Mouse (Mus musculus) ovary, adult 18-20 months (tissue): ENCODE results near the gene Jup.
A peak's percentile ranks its signal among the peaks of the same experiment; 100 is the strongest.

Experiments used
- DNase-seq: peaks from one replicate; pipeline ENCODE4 v3.0.0; 2022; ENCODE audit warnings: low spot score, mixed read lengths

Gene Jup

DNA sequence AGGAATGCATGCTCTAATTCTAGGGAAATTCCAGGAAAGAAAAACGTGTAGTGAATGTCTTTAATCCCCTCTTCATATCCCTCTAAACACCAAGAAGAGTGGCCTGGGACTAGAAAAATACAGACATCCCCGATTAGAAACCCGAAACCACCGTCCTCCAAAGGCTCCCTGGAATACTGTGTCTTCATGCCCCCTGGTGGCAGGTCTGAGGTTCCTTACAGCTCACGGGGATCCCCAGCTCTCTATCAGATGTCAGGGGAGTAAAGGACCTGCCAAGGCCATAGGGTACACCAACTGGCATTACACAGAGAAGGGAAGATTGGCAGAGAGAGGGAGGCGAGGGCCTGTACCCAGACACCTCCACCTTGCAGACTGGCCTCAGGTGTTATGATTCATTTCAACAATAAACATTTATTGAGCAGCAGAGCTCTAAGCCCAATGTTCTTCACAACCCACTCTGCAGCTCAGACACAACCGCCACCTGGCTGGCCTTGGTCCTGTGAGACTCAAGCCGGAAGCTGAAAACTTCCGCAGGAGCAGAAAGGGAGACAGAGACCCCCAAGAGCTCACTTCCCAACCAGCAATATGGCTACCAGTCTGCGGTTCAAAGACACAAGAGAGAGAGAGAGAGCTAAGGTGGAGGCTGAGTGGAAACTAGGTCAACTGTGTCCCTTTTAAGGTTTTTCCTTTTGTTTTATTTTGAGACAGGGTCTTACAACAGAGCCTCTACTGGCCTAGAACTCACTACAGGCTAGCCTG is 10.7 kb upstream of the Jup start:
- no peak for DNase-seq

DNA sequence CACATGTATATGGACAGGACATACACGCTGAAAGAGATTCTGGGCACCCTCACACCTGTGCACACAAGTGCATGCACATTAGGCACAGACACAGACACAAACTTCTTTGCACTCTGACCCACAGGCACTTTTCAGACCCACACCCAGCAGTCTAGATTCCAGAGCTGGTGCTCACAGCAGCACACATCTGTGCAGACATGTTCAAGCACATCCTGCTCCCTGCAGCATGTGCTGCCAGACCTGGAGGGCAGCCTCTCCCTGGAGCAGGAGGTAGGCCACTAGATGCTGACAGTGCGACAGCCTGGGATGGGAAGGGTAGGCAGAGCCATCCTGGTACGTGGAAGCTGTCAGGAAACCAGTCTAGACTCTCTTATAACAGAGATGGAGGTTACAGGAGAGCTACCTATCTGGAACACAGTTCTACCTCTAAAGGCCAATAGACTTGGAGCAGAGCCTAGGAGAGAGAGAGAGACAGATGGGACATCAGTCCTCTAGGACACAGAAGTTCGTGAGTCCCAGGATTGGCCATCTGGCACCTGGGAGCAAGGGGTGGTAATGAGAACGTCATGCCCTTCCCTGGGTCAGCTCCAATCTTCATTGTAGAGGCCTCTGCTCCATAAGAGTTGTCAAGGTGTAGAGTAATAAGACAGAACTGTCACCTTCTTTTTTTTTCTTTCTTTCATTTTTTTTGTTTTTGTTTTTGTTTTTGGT is 9.6 kb upstream of the Jup start:
- DNase-seq: no peak

DNA sequence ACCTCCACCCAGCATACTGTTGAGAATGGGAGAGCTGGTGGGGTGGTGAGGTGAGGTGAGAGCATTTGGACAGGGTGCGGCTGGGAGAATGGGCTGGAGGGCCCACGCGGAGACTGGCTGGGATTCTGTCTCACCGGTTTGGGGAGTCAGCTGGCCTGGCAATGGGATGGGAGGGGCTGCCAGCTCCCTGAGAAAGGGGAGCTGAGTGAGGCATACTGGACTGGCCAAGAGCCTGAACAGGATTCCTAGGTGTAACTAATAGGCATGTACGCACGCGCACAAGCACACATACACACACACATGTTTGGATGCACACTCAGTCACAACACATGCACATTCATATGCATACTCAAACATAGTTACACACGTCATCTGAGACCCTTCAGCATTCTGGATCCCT is 8.7 kb upstream of the Jup start:
- DNase-seq: no peak

DNA sequence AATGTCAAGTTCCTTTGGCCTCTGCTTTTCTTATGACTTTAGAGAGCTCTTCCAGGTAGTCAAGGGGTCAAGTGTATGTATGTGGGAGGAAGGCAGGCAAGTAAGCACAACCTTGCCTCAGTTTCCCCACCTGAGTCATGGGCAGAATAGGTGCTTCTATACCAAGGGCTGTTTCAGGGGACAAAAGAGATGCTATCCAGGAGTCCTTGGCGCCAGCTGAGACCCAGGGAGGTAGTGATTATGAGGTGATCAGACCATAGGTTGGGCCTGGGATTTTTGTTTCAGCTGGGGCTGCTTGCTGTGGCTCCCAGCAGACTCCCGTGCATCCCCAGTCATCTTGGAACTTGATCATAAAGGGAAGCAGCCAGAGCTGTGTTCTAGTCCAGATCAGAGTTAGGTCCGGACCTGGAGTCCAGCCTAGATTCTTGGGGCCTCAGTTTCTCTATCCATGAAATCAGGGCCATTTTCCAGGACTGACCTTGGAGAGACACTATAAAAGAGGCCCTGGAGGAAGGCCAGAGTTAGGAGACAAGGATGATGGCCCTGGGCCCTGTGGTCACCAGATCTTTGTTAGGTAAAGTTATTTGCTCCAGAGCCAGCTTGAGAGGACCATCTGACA is 7.0 kb upstream of the Jup start:
- no peak for DNase-seq

DNA sequence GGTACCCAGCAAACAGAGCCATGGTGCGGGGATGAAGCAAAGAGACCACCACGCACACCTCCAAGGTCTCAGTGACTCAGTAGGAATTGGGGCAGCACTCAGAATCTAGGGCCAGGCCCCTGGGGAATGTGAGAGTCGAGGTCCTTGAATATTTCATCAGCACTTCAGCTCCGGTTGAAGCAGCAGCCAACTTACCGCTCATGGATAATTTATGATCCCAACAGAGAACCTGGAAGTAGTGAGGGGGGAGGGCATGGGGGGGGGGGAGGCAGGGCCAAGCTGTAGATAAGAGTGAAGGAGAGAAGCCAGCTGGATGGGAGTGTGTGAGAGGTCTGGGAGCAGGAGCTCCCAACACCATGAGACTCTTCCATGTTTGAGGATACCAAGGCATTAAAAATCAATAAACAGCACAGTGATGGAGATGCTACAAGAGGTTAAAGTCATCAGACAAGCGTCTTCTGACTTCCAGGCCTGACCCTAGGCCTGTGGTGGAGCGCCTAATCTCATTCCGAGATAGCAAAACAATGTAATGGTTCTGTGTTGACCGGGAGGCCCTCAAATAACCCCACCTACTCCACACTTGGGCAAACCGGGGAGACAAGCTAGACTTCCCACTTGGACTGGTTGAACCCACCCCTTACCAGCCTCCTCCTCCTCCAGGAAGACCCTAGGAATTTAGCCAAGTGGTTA is 6.0 kb upstream of the Jup start:
- no peak for DNase-seq

DNA sequence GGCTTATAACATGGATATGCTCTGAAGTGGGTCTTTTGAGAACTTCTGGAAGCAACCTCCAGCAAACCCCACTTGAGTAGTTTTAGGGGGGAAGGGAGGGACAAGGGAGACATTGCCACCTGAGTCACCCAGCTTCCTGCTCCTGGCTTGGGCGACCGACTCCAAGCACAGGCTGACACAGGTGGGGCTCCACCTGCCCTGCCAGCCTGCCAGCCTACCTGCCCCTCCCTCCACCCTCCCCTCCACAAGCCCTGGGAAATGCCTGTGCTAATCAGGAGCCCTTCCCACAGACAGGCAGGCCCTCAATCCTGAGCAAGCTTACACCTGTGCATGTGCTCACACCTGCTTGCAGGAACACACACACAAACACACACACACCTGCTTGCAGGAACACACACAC is 5.1 kb upstream of the Jup start:
- DNase-seq: no peak

DNA sequence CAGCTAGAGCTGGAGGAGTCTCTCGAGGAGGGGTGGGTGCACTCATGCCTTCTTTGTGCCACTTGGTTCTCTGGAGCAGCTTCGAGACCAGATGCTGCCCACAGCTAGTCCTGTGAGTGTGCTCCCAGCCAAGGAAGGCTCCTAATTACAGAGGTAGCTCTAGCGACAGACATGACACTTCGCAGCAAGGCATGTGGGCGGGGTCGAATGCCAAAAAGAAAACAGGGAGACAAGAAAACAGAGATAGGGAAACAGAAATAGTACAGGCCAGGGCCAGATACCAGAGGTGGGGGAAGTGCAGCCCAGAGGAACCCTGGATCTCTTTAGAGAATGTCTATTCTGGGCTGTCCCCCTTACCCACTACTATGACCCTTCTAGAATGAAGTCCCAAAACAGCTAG is 4.7 kb upstream of the Jup start:
- DNase-seq: peak; percentile 54

DNA sequence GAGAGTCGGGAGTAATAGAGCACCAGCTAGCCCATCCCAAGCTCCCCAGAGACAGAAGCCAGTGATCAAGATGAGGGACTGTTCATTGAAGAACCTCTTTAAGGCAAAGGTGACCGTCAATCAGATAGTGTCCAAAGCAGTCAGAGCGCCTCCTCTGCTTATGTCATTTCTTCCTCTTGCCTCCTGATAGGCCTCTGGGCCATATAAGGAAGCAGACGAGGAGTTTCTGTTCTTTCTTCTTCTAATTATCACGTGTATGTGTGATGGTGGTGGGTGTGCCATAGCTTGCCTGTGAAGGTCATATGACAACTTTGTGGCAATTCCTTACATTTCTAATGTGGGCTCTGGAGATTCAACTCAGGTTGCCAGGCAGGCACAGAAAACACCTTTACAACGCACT is 3.3 kb upstream of the Jup start:
- no peak for DNase-seq

DNA sequence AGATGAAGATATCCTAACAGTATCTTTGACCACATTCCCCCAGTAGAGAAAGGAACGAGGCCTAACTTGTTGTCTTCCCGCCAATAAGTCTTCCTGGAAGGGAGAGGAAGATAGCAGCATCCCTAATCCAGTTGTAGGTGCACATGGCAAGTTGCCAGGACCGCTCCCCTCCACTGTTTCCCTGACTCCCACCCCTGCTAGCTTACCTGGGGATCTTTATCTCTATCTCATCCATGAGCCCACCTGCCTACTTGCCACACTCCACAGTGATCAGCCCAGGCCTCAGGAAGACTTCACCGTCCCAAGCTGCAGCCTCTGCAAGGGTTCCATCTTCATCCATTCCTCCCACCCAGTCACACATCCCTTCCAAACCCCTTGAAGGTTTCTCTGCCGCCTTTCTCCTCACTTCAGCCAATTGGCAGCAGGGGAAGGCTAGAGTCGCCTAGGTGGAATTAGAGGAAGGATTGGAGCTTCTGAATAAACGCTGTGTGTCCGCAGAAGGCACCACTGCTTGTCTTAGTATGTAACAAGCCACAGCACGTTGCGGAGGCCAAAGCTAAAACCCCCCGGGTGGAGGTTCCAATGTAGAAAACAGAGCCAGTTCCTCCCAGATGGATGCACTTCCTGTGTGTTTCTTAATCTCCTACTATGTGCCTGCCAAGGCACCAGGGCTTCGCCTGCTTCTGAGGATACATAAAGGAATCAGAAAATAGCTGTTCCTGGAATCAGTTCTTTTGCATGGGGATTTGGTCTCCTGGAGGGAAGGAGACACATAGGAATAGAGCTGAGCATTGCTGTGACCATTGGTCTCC is 2.4 kb upstream of the Jup start:
- DNase-seq: no peak

DNA sequence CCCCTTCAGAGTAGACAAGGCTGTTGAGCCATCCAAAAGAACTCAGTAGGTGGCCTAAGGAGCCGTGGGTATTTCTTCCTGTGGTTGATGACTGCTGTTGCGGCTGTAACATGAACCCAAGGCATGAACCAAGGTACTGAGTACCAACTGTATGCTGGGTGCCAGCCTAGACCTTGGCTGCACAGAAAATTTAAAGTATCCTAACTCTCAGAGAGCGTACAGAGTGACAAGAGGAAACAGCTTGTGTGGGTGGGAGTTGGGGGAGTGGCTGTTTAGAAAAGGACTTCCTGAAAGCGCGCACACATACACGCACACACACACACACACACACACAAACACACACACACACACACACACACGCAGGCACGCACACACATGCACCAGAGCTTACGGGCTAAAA is 1.8 kb upstream of the Jup start:
- no peak for DNase-seq

DNA sequence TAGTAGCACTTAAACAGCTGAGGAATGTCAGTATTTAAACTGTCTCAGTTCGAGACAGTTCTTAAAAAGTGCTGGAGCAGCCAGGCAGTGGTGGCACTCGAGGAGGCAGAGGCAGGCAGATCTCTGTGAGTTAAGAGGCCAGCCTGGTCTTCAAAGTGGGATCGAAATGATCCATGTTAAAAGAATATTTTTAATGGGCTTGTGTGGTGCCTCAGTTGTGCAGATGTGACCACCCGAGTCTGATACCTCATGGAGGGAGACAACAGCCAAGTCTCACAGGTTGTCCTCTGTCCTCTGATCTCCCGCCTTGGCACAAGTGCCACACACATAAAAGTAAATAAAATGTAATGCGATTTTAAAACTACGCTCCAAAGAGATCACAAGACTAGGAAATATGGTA is 954 bp upstream of the Jup start:
- DNase-seq: no peak

DNA sequence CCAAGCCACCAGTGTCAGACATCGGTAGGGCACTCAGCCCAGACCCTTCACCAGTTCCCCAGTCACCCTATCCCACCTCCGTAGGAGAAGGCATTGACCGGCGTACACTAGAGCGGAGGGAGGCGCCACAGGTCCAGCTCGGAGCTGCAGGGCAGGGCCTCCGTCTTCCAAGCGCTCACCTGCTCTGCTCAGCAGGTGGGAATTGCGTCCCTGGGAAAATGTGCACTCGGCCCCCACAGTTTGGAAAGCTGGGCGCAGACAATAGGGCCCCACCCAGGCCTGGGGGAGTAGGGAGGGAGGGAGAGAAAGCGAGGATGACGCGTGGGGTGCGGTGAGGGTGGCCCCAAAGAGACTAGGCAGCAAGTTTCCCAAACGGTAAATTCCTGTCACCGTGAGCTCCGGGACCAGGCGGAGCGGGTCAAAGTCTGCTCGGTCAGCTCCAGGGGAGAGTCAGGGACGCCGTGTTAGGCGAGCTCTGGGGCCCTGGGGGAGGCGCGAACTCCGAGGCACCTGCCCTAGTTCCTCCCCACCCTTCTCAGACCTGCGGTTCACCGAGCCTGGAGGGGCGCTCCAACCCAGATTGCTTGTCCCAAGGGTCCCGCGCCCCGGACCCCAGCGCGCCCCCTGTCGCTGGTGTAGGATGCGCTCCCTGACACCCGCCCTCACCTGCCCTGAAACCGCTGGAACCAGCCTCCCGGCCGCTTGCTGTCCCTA is 520 bp downstream of the Jup start:
- no peak for DNase-seq

DNA sequence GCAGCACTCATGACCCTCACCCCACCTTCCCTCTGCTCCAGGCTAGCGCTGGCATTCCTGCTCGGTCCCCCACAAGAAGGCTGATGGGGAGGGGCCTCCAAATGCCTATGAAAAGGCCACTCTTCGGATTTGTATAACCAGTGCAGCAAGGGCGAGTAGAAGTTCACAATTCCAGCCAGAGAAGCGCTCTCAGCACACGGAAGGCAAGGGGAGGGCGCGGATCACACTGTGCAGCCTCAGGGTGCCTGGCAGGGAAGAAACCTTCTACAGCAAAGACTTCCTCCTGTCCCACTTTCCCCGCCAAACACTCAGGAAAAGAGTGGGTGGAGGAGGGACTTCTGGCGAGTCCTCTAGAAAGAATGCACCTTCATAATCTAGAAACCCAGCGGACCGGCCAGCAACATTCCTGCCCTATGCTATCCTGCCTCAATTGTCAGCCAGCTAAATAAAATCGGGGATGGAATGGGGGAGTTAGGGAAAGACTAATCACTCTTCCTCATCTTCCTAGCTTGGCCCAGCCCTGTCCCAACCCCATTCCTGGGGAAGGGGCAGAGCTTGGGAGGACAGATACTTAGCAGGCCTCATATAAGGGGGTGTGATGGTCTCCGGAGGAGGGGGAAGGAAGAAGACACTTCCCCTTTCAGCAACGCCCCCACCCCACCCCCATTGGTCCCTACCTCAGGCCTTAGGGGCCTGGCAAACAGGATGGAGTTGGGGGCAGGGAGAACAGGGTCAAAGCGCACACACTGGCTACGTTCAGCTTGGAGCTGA is 1.5 kb downstream of the Jup start:
- DNase-seq: no peak

DNA sequence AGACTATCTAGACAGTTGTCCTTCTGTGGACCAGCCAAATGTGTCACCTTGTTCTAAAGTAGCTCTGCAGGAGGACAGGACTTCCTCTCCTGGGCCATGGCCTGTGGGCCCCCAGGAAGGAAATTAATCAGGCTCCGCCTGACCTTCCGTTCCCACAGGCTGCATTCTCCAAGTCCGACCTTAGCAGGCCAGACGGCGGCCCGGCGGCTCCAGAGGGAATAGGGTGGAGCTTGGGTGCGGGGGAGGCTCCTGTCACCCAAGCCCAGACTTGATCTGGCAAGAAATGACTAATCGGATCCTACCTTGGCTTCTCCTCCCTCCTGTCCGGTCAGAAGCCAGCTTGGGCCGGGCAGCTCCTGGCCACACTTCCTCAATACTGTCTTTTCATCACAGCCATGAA is 2.4 kb downstream of the Jup start:
- DNase-seq: peak; percentile 58

DNA sequence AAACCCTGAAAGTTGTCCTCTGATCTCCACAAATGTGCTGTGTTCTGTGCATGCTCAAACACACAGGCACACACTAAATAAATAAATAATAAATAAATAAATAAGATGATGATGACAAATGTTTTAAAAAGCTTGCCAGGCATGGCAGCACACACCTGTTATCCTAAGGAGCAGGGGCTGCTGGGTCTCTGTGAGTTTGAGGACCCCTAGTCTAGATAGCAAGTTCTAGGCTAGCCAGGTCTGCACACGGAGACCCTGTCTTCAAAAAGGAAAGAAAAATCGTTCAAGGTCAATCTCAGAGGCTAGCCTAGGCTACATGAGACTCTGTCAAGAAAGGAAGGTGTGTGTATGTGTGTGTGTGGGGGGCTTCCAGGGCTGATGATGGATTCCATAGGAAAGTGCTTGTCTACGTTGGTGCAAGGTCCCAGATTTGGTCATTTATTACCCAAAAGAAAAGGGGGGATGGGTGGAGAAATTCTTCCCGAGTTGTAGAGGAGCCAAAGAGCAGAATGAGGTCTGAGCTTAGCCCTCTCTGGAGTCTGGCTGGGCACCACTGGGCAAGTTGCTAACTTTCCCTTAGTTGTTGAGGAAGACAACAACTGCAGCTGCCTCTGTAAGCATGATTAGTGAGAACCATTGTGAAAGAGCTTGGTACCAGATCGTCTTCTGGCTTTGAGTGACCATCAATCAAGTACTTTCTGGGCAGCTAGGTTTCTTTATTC is 3.0 kb downstream of the Jup start:
- no peak for DNase-seq

DNA sequence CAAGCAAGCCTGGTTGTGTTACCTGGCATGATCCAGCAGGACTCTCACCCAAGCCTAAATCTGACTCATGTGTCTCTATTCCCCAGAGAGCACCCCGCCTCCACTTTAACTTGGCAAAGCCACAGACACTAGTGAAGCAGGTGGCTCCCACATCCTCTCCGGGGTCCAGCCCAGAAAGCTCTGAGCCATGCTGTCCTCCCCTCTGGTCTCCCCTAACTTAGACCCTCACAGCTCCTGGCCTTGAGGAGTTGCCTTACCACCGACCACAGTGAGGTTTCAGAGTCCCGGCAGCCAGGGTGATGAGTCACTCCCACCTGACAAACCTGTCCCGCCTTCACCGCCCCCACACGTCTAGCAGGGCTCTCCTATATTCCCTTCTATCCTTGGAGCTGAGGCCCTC is 3.8 kb downstream of the Jup start:
- no peak for DNase-seq

DNA sequence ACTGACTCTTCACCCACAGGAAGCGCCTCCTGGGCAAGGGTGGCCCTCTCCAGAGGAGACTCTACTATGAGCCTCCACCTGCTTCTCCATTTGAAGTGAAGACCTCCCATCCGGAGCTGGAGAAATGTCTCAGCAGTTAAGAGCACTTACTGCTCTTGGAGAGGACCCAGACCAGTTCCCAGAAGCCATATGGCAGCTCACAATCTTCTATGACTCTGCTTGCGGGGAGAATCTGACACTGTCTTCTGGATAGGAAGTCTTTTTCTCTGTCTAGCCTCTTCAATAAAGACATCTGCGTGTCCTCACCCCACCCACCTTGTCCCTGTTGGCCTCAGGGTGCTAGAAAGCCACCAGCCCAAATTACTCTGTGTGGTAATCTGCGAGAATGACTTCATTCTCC is 4.6 kb downstream of the Jup start:
- no peak for DNase-seq

DNA sequence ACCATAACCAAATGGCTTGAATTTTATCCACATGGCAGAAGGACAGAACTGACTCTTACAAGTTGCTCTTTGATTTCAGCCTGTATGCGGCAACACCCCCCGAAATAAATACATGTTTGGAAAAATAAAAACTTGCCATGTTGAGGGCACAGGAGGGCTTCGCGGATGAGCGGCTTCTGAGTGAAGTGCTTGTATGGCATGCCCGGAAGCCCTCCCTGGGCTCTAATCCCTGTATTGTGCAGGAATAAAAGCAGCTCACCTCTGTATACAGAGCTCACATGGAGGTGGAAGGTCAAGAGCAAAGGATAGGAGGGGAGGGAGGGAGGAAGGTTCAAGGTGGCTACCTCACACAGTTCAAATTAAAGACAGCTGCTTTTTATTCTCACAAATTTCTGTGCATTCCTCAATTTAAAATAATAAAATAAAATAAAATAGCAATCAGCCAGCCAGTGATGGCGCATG is 5.6 kb downstream of the Jup start:
- no peak for DNase-seq

DNA sequence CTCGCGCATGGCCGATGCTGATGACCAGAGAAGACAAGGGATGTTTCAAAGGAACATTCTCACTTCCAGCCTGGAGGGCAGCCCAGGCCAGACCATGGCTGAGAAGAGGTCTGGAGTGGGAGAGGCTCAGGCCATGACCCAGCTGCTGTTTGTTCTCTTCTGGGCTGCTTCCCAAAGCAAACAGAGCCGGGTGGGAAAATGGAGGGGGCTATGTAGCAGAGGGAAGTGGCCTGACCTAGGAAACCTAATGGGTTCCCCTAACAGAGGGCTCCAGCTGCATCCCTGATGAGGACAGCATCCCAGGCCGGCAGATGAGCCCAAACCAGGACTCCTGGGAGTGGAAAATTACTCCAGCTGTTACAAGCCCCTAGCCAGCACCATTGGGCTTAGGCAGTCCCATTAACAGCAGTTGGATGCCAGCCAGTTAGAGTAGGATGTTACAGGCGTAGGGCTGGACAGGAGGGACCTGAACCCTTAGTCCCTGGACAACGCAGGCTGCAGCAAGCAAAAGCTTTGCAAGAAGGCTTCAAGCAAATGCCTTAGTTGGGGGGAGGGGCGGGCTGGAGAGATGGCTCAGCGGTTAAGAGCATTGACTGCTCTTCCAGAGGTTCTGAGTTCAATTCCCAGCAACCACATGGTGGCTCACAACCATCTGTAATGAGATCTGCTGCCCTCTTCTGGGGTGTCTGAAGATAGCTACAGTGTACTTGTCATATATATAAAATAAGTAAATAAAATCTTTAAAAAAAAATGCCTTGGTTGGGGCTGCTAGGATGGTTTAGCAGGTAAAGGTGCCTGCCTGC is 6.3 kb downstream of the Jup start:
- peak; percentile 72 for DNase-seq
